Mouse (Mus musculus): Measurements from ENCODE around the gene Fstl4.

- no peak for TF ChIP-seq CTCF (IDR thresholded peaks at IDR 0.05 in 2 of 3, conservative IDR thresholded peaks at IDR 0.05 in 1 of 3; ENCODE audit: control insufficient read depth in 1 of 3, insufficient read depth in 1 of 3, low read depth in 2 of 3, low read length in 3 of 3, poor library complexity in 1 of 3, severe bottlenecking in 1 of 3)
- no peak for TF ChIP-seq POLR2A (IDR thresholded peaks at IDR 0.05; ENCODE audit: control insufficient read depth in 1 of 2, insufficient read depth in 1 of 2, low read depth in 1 of 2, low read length in 2 of 2, poor library complexity in 1 of 2)
Measured at GRCm38 (mm10) chr11:53085367-53085766, 320.9 kb downstream of the Fstl4 start.

All from MEL (cell line).